Mouse (Mus musculus) myocyte (in vitro differentiated cells): Measurements from ENCODE around the gene Lhx9. TPM values are rescaled to one million over a fixed set of nuclear protein-coding genes. Genes with fewer than 3 reads are reported as not detected.

Experiments
- H3K27me3 ChIP-seq: one replicate; pipeline ENCODE4 v1.6.1; 2011; ENCODE audit not compliant: control insufficient read depth, insufficient read depth, insufficient read length
- H3K36me3 ChIP-seq: one replicate; pipeline ENCODE4 v1.6.1; 2011; ENCODE audit not compliant: control insufficient read depth, insufficient read depth
- H3K4me2 ChIP-seq: one replicate; pipeline ENCODE4 v1.6.1; 2011; ENCODE audit warnings: low read depth, control low read depth
- H3K4me3 ChIP-seq: one replicate; pipeline ENCODE4 v1.5.1; 2011; ENCODE audit warnings: mild to moderate bottlenecking, control low read depth, moderate library complexity
- H3K79me2 ChIP-seq: one replicate; pipeline ENCODE4 v1.6.1; 2011; ENCODE audit not compliant: control insufficient read depth, insufficient read depth
- H3ac ChIP-seq: one replicate; pipeline ENCODE4 v1.6.1; 2011; ENCODE audit not compliant: control insufficient read depth, insufficient read length
- CEBPB ChIP-seq: IDR thresholded peaks from 2 replicates; pipeline ENCODE4 v1.6.1; 2011; ENCODE audit warnings: mild to moderate bottlenecking, moderate library complexity; ENCODE audit not compliant: poor library complexity, insufficient read depth, severe bottlenecking
- E2F4 ChIP-seq: IDR thresholded peaks from one replicate; pipeline ENCODE4 v1.6.1; 2011; ENCODE audit warnings: mild to moderate bottlenecking, control low read depth, moderate library complexity; ENCODE audit not compliant: insufficient read depth
- MAX ChIP-seq: IDR thresholded peaks from one replicate; pipeline ENCODE4 v1.6.1; 2011; ENCODE audit warnings: low read depth, mild to moderate bottlenecking, control low read depth
- MYOD1 ChIP-seq, 3 experiments: IDR thresholded peaks; one replicate each; pipeline ENCODE4 v1.6.1; 2011; ENCODE audit warnings: control low read depth in 2 of 3, low read depth in 2 of 3, mild to moderate bottlenecking in 2 of 3, moderate library complexity in 1 of 3; ENCODE audit not compliant: insufficient read length in 2 of 3, control insufficient read depth in 1 of 3
- MYOG ChIP-seq, 3 experiments: IDR thresholded peaks; one replicate each; pipeline ENCODE4 v1.6.1; 2011; ENCODE audit warnings: control low read depth in 2 of 3, low read depth in 2 of 3, mild to moderate bottlenecking in 2 of 3; ENCODE audit not compliant: insufficient read length in 2 of 3, control insufficient read depth in 1 of 3, insufficient read depth in 1 of 3
- POLR2A ChIP-seq: IDR thresholded peaks from one replicate; pipeline ENCODE4 v1.6.1; 2011; ENCODE audit warnings: low read depth, mild to moderate bottlenecking, control low read depth, moderate library complexity; ENCODE audit not compliant: insufficient read length
- POLR2AphosphoS2 ChIP-seq: IDR thresholded peaks from one replicate; pipeline ENCODE4 v1.6.1; 2011; ENCODE audit warnings: low read depth, control low read depth; ENCODE audit not compliant: insufficient read length
- REST ChIP-seq: IDR thresholded peaks from one replicate; pipeline ENCODE4 v1.6.1; 2011; ENCODE audit warnings: mild to moderate bottlenecking, control low read depth, moderate library complexity; ENCODE audit not compliant: insufficient read depth, insufficient read length
- SRF ChIP-seq: IDR thresholded peaks from one replicate; pipeline ENCODE4 v1.6.1; 2011; ENCODE audit warnings: low read depth; ENCODE audit not compliant: control insufficient read depth, insufficient read length
- TCF12 ChIP-seq: IDR thresholded peaks from one replicate; pipeline ENCODE4 v1.6.1; 2011; ENCODE audit warnings: mild to moderate bottlenecking, control low read depth; ENCODE audit not compliant: poor library complexity, insufficient read depth, severe bottlenecking
- TCF3 ChIP-seq: IDR thresholded peaks from one replicate; pipeline ENCODE4 v1.6.1; 2011; ENCODE audit warnings: low read depth, control low read depth; ENCODE audit not compliant: insufficient read length
- USF1 ChIP-seq: IDR thresholded peaks from one replicate; pipeline ENCODE4 v1.6.1; 2011; ENCODE audit warnings: low read depth, mild to moderate bottlenecking, control low read depth, moderate library complexity
- polyA plus RNA-seq: library from polyadenylated mRNA; unstranded; fragments of >200 nt; fragmentation: generic; extraction: Trizol; gene quantifications from one replicate; pipeline ENCODE4 v1.2.1, GENCODE M21; 2012; ENCODE audit warnings: missing spikeins

Lhx9 gene
- polyA plus RNA-seq, 1 experiment: 0.14 TPM

DNA sequence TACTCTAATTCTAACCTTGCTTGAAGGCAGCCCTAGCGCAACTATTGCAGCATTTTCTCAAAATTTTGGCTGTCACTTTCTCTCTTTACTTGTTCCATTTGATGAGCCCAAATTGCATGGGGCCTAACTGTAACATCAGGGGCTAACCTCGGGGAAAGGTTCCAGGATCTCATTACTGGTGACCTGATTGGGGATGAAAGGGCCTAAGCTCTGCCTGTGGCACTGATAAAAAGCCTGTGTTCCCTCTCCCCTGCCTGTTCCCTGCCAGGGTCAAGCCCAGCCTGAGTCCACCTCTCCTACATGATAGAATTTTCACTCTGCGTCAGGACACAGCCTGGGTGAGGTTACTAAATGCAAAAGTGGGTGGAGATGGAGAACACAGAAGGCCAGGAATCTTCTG is 47.1 kb downstream of the Lhx9 start:
- no peak overlapping the region for H3K4me2 ChIP-seq
- H3K36me3 ChIP-seq: no peaks in the 10 kb centered on the region
- H3K79me2 ChIP-seq: no peaks in the 10 kb centered on the region
- H3K27me3 ChIP-seq: no peaks in the 10 kb centered on the region
- no peak overlapping the region for H3ac ChIP-seq
- no peak overlapping the region for H3K4me3 ChIP-seq
- TF ChIP-seq USF1 (no peak), CEBPB (no peak), E2F4 (no peak), POLR2AphosphoS2 (no peak), MYOG (IDR thresholded peaks at IDR 0.05; ENCODE audit: control insufficient read depth in 1 of 3, insufficient read depth in 1 of 3, insufficient read length in 2 of 3, low read depth in 2 of 3) (no peak), TCF12 (no peak), TCF3 (no peak), MYOD1 (IDR thresholded peaks at IDR 0.05; ENCODE audit: control insufficient read depth in 1 of 3, insufficient read length in 2 of 3, low read depth in 2 of 3) (no peak), MAX (no peak), POLR2A (no peak), REST (no peak), SRF (no peak)

DNA sequence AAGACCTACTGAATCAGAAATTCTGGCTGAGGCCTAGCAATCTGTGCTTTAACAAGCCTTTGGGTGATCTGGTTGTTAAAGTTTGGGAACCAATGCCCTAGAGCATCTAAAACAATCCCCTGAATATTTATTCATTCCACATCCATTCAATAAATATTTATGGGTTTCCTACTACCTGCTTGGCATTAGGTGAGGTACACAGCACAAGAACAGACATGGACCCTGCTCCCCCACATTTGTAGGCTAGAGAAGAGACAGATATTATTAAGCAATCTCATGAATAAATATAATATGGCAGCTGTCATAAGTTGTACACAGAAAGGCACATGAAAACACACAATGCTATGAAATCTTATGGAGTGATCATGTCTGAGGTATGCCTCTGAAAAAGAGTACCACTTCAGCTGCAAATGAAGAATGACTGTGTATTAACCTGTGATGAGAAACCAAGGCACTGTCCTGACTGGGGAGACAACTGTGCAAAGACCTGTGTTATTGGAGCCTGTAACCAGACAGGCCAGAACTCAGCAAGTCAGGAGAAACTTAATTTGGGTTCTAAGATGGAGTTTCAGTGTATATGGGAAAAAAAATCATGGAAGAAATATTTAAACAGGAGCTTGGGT is 48.6 kb downstream of the Lhx9 start:
- H3K36me3 ChIP-seq: no peaks in the 10 kb centered on the region
- no peaks in the 10 kb centered on the region for H3K27me3 ChIP-seq
- TF ChIP-seq MYOD1 (IDR thresholded peaks at IDR 0.05; ENCODE audit: control insufficient read depth in 1 of 3, insufficient read length in 2 of 3, low read depth in 2 of 3) (no peak), E2F4 (no peak), REST (no peak), TCF3 (no peak), USF1 (no peak), POLR2A (no peak), TCF12 (no peak), CEBPB (no peak), MAX (no peak), SRF (no peak), POLR2AphosphoS2 (no peak), MYOG (IDR thresholded peaks at IDR 0.05; ENCODE audit: control insufficient read depth in 1 of 3, insufficient read depth in 1 of 3, insufficient read length in 2 of 3, low read depth in 2 of 3) (no peak)

DNA sequence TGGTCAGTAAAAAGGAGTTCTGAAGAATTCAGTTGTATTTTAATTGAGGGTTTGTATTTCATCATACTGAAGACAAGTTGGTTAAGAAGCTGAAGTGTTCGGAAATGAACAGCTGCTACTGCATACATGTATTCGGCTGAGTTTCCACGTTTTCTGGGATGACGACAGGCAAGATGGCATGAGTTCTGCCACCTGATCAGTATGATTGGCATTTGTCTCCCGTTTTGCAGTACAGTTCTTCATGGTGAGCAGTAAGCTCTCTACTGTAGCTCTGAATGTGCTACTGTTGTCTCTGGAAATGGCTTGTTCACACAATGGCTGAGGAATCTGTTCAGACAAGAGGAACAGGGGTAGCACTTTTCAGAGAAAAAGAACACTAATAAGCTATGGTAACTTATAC is 50.3 kb downstream of the Lhx9 start:
- no peaks in the 10 kb centered on the region for H3K36me3 ChIP-seq

More for the DNA sequence above, 48.6 kb downstream of the Lhx9 start:
- no peak overlapping the region for H3K4me3 ChIP-seq
- H3ac ChIP-seq: no peak overlapping the region
- H3K4me2 ChIP-seq: no peak overlapping the region
- H3K79me2 ChIP-seq: no peaks in the 10 kb centered on the region

DNA sequence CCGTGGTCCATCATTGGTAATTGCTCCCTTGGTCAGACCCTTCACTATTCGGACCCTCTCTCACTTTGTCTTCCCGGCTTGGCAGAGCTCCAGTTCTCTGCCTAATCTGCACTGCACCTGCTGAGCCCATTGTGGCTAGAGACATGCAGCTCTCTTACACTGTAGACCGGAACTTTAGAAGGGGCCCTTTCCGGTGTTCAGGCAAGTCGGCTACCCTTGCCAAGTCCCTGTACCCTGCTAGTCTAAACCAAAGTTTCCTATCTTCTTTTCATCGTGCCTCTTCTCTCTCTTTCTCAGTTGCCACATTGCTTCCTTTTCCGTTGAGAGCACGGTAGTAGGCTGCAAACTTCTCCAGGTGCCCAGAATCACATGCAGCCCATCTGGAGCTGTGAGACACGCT is 62.5 kb downstream of the Lhx9 start:
- TF ChIP-seq REST: no peak
- TF ChIP-seq TCF3: no peak
- TF ChIP-seq CEBPB: no peak
- TF ChIP-seq E2F4: no peak
- TF ChIP-seq TCF12: no peak
- TF ChIP-seq POLR2A: no peak
- no peak for TF ChIP-seq MYOG (IDR thresholded peaks at IDR 0.05; ENCODE audit: control insufficient read depth in 1 of 3, insufficient read depth in 1 of 3, insufficient read length in 2 of 3, low read depth in 2 of 3)
- no peak for TF ChIP-seq USF1
- no peak for TF ChIP-seq MAX
- Histone ChIP-seq H3ac (no peak overlapping the region), H3K79me2 (no peaks in the 10 kb centered on the region), H3K27me3 (no peaks in the 10 kb centered on the region), H3K4me2 (no peak overlapping the region), H3K4me3 (no peak overlapping the region), H3K36me3 (no peaks in the 10 kb centered on the region)

More for the DNA sequence above, 50.3 kb downstream of the Lhx9 start:
- H3K4me3 ChIP-seq: no peak overlapping the region
- TF ChIP-seq POLR2A: no peak
- no peak for TF ChIP-seq SRF
- no peak for TF ChIP-seq CEBPB
- TF ChIP-seq MYOG (IDR thresholded peaks at IDR 0.05; ENCODE audit: control insufficient read depth in 1 of 3, insufficient read depth in 1 of 3, insufficient read length in 2 of 3, low read depth in 2 of 3): no peak
- TF ChIP-seq MYOD1 (IDR thresholded peaks at IDR 0.05; ENCODE audit: control insufficient read depth in 1 of 3, insufficient read length in 2 of 3, low read depth in 2 of 3): no peak
- TF ChIP-seq POLR2AphosphoS2: no peak
- no peak for TF ChIP-seq TCF12
- TF ChIP-seq TCF3: no peak
- TF ChIP-seq E2F4: no peak
- no peak for TF ChIP-seq REST
- no peak for TF ChIP-seq MAX
- no peak for TF ChIP-seq USF1
- no peak overlapping the region for H3K4me2 ChIP-seq
- no peaks in the 10 kb centered on the region for H3K27me3 ChIP-seq
- H3K79me2 ChIP-seq: no peaks in the 10 kb centered on the region
- H3ac ChIP-seq: no peak overlapping the region
